In genomic region chr5:49965810-49966209, GRCm38 (mm10) we compare ENCODE assay signal across 17 mouse cellular contexts.
"Had no signal": no experiment of that assay in that cellular context is flagged by ENCODE, and none has a peak within 500 bp of the region (broad histone marks: within the 10 kb centered on the region; RNA-seq: fewer than 3 reads in every experiment).

No protein-coding gene starts in this region.

- DNase-seq: kidney, adult 11 months; kidney, adult 8-10 months; kidney, postnatal 14 days; kidney, postnatal 4 days; liver; lung, embryonic 14.5 days; thymus, postnatal 25 days had no signal

- H3K4me3 ChIP-seq: intestine, embryonic 15.5 days; limb, embryonic 10.5 days; limb, embryonic 13.5 days; liver, embryonic 12.5 days; liver, embryonic 15.5 days; megakaryocyte, embryonic 14.5 days; midbrain, embryonic 10.5 days; midbrain, embryonic 13.5 days had no signal

- H3K27me3 ChIP-seq: intestine, embryonic 15.5 days; limb, embryonic 13.5 days; liver, embryonic 12.5 days; liver, embryonic 15.5 days; megakaryocyte, embryonic 14.5 days; midbrain, embryonic 13.5 days had no signal

- H3K4me2 ChIP-seq: intestine, embryonic 15.5 days; limb, embryonic 13.5 days; liver, embryonic 12.5 days; liver, embryonic 15.5 days; lung, embryonic 14.5 days; midbrain, embryonic 13.5 days had no signal

- H3K4me1 ChIP-seq: intestine, embryonic 15.5 days; limb, embryonic 10.5 days; limb, embryonic 13.5 days; liver, embryonic 12.5 days; liver, embryonic 15.5 days; midbrain, embryonic 10.5 days; midbrain, embryonic 13.5 days had no signal

- H3K9ac ChIP-seq: intestine, embryonic 15.5 days; limb, embryonic 13.5 days; liver, embryonic 12.5 days; liver, embryonic 15.5 days; lung, embryonic 14.5 days; midbrain, embryonic 13.5 days had no signal

- ATAC-seq: intestine, embryonic 15.5 days; liver, embryonic 12.5 days; midbrain, embryonic 13.5 days; midbrain, embryonic 16.5 days had no signal

- H3K9me3 ChIP-seq: intestine, embryonic 15.5 days; limb, embryonic 10.5 days; limb, embryonic 13.5 days; liver, embryonic 12.5 days; liver, embryonic 15.5 days; megakaryocyte, embryonic 14.5 days; midbrain, embryonic 10.5 days; midbrain, embryonic 13.5 days had no signal

- H3K27ac ChIP-seq: intestine, embryonic 15.5 days; limb, embryonic 10.5 days; limb, embryonic 13.5 days; liver, embryonic 12.5 days; liver, embryonic 15.5 days; midbrain, embryonic 10.5 days; midbrain, embryonic 13.5 days; stomach, postnatal 0 days had no signal
